Mouse (Mus musculus): ENCODE data around the gene Gramd1c.

- no peak for TF ChIP-seq CTCF (IDR thresholded peaks at IDR 0.05; ENCODE audit: control insufficient read depth, insufficient read depth, insufficient read length)
- TF ChIP-seq USF1 (IDR thresholded peaks at IDR 0.05; ENCODE audit: low read depth) = no peak
- no peak for TF ChIP-seq CEBPB (IDR thresholded peaks at IDR 0.05; ENCODE audit: low read depth)
- no peak for TF ChIP-seq MYOG (IDR thresholded peaks at IDR 0.05; ENCODE audit: control insufficient read depth, extremely low read depth, insufficient read length)
- no peak for TF ChIP-seq MAX (IDR thresholded peaks at IDR 0.05)
- TF ChIP-seq FOSL1 (IDR thresholded peaks at IDR 0.05; ENCODE audit: insufficient read depth, low read length, poor library complexity, severe bottlenecking) = no peak
- TF ChIP-seq MYOD1 (IDR thresholded peaks at IDR 0.05; ENCODE audit: control insufficient read depth, insufficient read length, low read depth) = no peak
These were observed 90.8 kb downstream of the Gramd1c start for GRCm38 (mm10) chr16:43972391-43972790.

All from C2C12 (cell line).